Mouse (Mus musculus): ENCODE results near the gene Rnf223. TPM values are rescaled to one million over a fixed set of nuclear protein-coding genes. Genes with fewer than 3 reads are reported as not detected.
"Not testable (repeated sequence)": the region's sequence is repeated elsewhere in the genome, so short reads cannot be mapped to it uniquely, and the experiment has no call there.

The Rnf223 gene
- polyA plus RNA-seq, 1 experiment from 2014 or later = 0.79 TPM

GRCm38 (mm10) chr4:156135112-156135511 lies 4.8 kb downstream of the Rnf223 start:
- Histone ChIP-seq H3K4me3 (no peak overlapping the region), H3K27ac (replicated peaks) (no peak overlapping the region), H3K9me3 (replicated peaks) (peaks cover 12% of the 10 kb centered on the region), H3K36me3 (no peaks in the 10 kb centered on the region), H3K4me1 (no peaks in the 10 kb centered on the region), H3K27me3 (ENCODE audit: low read depth, poor library complexity, severe bottlenecking) (no peaks in the 10 kb centered on the region)
- no peak for DNase-seq (ENCODE audit: low spot score)
- WGBS = 94% methylated on average over 13 of the region's 13 CpGs

- 94% methylated on average over 14 of the region's 14 CpGs for WGBS
- Histone ChIP-seq H3K36me3 (no peaks in the 10 kb centered on the region), H3K4me1 (no peaks in the 10 kb centered on the region), H3K27ac (replicated peaks) (no peak overlapping the region), H3K27me3 (ENCODE audit: low read depth, poor library complexity, severe bottlenecking) (no peaks in the 10 kb centered on the region), H3K4me3 (no peak overlapping the region), H3K9me3 (replicated peaks) (peaks cover 12% of the 10 kb centered on the region)
- DNase-seq (ENCODE audit: low spot score) = no peak
Observed at GRCm38 (mm10) chr4:156135801-156136200, 5.5 kb downstream of the Rnf223 start.

- Histone ChIP-seq H3K27ac (replicated peaks) (no peak overlapping the region), H3K9me3 (replicated peaks) (peaks cover 12% of the 10 kb centered on the region), H3K36me3 (no peaks in the 10 kb centered on the region), H3K27me3 (ENCODE audit: low read depth, poor library complexity, severe bottlenecking) (no peaks in the 10 kb centered on the region), H3K4me1 (no peaks in the 10 kb centered on the region), H3K4me3 (no peak overlapping the region)
- 94% methylated on average over 30 of the region's 30 CpGs for WGBS
- no peak for DNase-seq (ENCODE audit: low spot score)
Observed at GRCm38 (mm10) chr4:156136285-156137100, 6.2 kb downstream of the Rnf223 start.

- not testable (repeated sequence) for H3K4me1 ChIP-seq; H3K4me3 ChIP-seq; H3K27me3 ChIP-seq (ENCODE audit: low read depth, poor library complexity, severe bottlenecking); DNase-seq (ENCODE audit: low spot score); H3K36me3 ChIP-seq; H3K27ac ChIP-seq (replicated peaks)
- WGBS = 89% methylated on average over 10 of the region's 10 CpGs
- H3K9me3 ChIP-seq (replicated peaks) = peaks cover 14% of the 10 kb centered on the region
Observed at GRCm38 (mm10) chr4:156150887-156151286, 20.6 kb downstream of the Rnf223 start.

- Histone ChIP-seq H3K27ac (replicated peaks) (no peak overlapping the region), H3K4me3 (no peak overlapping the region), H3K9me3 (replicated peaks) (peaks cover 31% of the 10 kb centered on the region), H3K4me1 (no peaks in the 10 kb centered on the region), H3K27me3 (ENCODE audit: low read depth, poor library complexity, severe bottlenecking) (no peaks in the 10 kb centered on the region), H3K36me3 (no peaks in the 10 kb centered on the region)
- WGBS = 92% methylated on average over 3 of the region's 3 CpGs
- no peak for DNase-seq (ENCODE audit: low spot score)
Observed at GRCm38 (mm10) chr4:156154771-156155170, 24.5 kb downstream of the Rnf223 start.

- DNase-seq (ENCODE audit: low spot score) = no peak
- 91% methylated on average over 9 of the region's 9 CpGs for WGBS
Observed at GRCm38 (mm10) chr4:156166477-156166876, 36.2 kb downstream of the Rnf223 start.

GRCm38 (mm10) chr4:156168611-156169010 lies 38.3 kb downstream of the Rnf223 start:
- H3K27me3 ChIP-seq (ENCODE audit: low read depth, poor library complexity, severe bottlenecking) = no peaks in the 10 kb centered on the region
- no peaks in the 10 kb centered on the region for H3K9me3 ChIP-seq (replicated peaks)
- peaks cover 100% of the 10 kb centered on the region for H3K36me3 ChIP-seq
- no peak overlapping the region for H3K27ac ChIP-seq (replicated peaks)
- no peak for DNase-seq (ENCODE audit: low spot score)
- WGBS = 93% methylated on average over 8 of the region's 8 CpGs
- H3K4me1 ChIP-seq = no peaks in the 10 kb centered on the region
- H3K4me3 ChIP-seq = no peak overlapping the region

More at GRCm38 (mm10) chr4:156166477-156166876, 36.2 kb downstream of the Rnf223 start:
- H3K27me3 ChIP-seq (ENCODE audit: low read depth, poor library complexity, severe bottlenecking) = no peaks in the 10 kb centered on the region
- no peak overlapping the region for H3K4me3 ChIP-seq
- H3K27ac ChIP-seq (replicated peaks) = no peak overlapping the region
- no peaks in the 10 kb centered on the region for H3K4me1 ChIP-seq
- peaks cover 18% of the 10 kb centered on the region for H3K9me3 ChIP-seq (replicated peaks)
- peaks cover 99% of the 10 kb centered on the region for H3K36me3 ChIP-seq

GRCm38 (mm10) chr4:156169129-156169528 lies 38.8 kb downstream of the Rnf223 start:
- H3K4me1 ChIP-seq = no peaks in the 10 kb centered on the region
- H3K9me3 ChIP-seq (replicated peaks) = no peaks in the 10 kb centered on the region
- H3K36me3 ChIP-seq = peaks cover 100% of the 10 kb centered on the region
- H3K4me3 ChIP-seq = no peak overlapping the region
- no peak overlapping the region for H3K27ac ChIP-seq (replicated peaks)
- no peaks in the 10 kb centered on the region for H3K27me3 ChIP-seq (ENCODE audit: low read depth, poor library complexity, severe bottlenecking)
- peak; percentile 10 for DNase-seq (ENCODE audit: low spot score)
- 97% methylated on average over 10 of the region's 10 CpGs for WGBS

- H3K36me3 ChIP-seq = peaks cover 100% of the 10 kb centered on the region
- no peak overlapping the region for H3K4me3 ChIP-seq
- no peaks in the 10 kb centered on the region for H3K9me3 ChIP-seq (replicated peaks)
- 97% methylated on average over 11 of the region's 11 CpGs for WGBS
- no peak overlapping the region for H3K27ac ChIP-seq (replicated peaks)
- H3K27me3 ChIP-seq (ENCODE audit: low read depth, poor library complexity, severe bottlenecking) = no peaks in the 10 kb centered on the region
- no peak for DNase-seq (ENCODE audit: low spot score)
- no peaks in the 10 kb centered on the region for H3K4me1 ChIP-seq
Observed at GRCm38 (mm10) chr4:156171828-156172227, 41.5 kb downstream of the Rnf223 start.

- Histone ChIP-seq H3K9me3 (replicated peaks) (no peaks in the 10 kb centered on the region), H3K4me3 (no peak overlapping the region), H3K4me1 (peaks cover 16% of the 10 kb centered on the region), H3K36me3 (peaks cover 100% of the 10 kb centered on the region), H3K27ac (replicated peaks) (no peak overlapping the region), H3K27me3 (ENCODE audit: low read depth, poor library complexity, severe bottlenecking) (no peaks in the 10 kb centered on the region)
- no peak for DNase-seq (ENCODE audit: low spot score)
- 94% methylated on average over 9 of the region's 9 CpGs for WGBS
Observed at GRCm38 (mm10) chr4:156177630-156178029, 47.3 kb downstream of the Rnf223 start.

Other genes starting within 250 kb of the Rnf223 start
- 50.7 and 53.4 TPM in 2 replicates for gene Pusl1, start 238.7 kb upstream of the Rnf223 start, polyA plus RNA-seq (2016; fragmentation: Nextera tagmentation; extraction: Ambion mirVana)
- 24.3 and 38.4 TPM in 2 replicates for gene Acap3, start 238.7 kb upstream of the Rnf223 start, polyA plus RNA-seq (2016; fragmentation: Nextera tagmentation; extraction: Ambion mirVana)
- gene Ube2j2, start 186.7 kb upstream of the Rnf223 start, polyA plus RNA-seq (2016; fragmentation: Nextera tagmentation; extraction: Ambion mirVana) = 152 and 161 TPM in 2 replicates
- gene C1qtnf12, start 168.2 kb upstream of the Rnf223 start, polyA plus RNA-seq (2016; fragmentation: Nextera tagmentation; extraction: Ambion mirVana) = 18.9 and 23.8 TPM in 2 replicates
- 14.0 and 15.3 TPM in 2 replicates for gene B3galt6, start 137.9 kb upstream of the Rnf223 start, polyA plus RNA-seq (2016; fragmentation: Nextera tagmentation; extraction: Ambion mirVana)
- 131 and 138 TPM in 2 replicates for gene Sdf4, start 137.6 kb upstream of the Rnf223 start, polyA plus RNA-seq (2016; fragmentation: Nextera tagmentation; extraction: Ambion mirVana)
- gene Tnfrsf4, start 116.7 kb upstream of the Rnf223 start, polyA plus RNA-seq (2016; fragmentation: Nextera tagmentation; extraction: Ambion mirVana) = 0.42 and 0.88 TPM in 2 replicates
- 1.1 and 1.8 TPM in 2 replicates for gene Tnfrsf18, start 104.3 kb upstream of the Rnf223 start, polyA plus RNA-seq (2016; fragmentation: Nextera tagmentation; extraction: Ambion mirVana)
- 0.30 TPM in 1 of 2 replicates, not detected in the other for gene Ttll10, start 71.1 kb upstream of the Rnf223 start, polyA plus RNA-seq (2016; fragmentation: Nextera tagmentation; extraction: Ambion mirVana)
- 75.3 and 76.5 TPM in 2 replicates for gene 9430015G10Rik, start 20.5 kb upstream of the Rnf223 start, polyA plus RNA-seq (2016; fragmentation: Nextera tagmentation; extraction: Ambion mirVana)
- 55.4 and 84.4 TPM in 2 replicates for gene Agrn, start 67.0 kb downstream of the Rnf223 start, polyA plus RNA-seq (2016; fragmentation: Nextera tagmentation; extraction: Ambion mirVana)
- gene Isg15, start 70.3 kb downstream of the Rnf223 start, polyA plus RNA-seq (2016; fragmentation: Nextera tagmentation; extraction: Ambion mirVana) = 0.21 and 0.73 TPM in 2 replicates
- gene AW011738, start 72.8 kb downstream of the Rnf223 start, polyA plus RNA-seq (2016; fragmentation: Nextera tagmentation; extraction: Ambion mirVana) = 5.1 and 6.5 TPM in 2 replicates
- gene Perm1, start 85.4 kb downstream of the Rnf223 start, polyA plus RNA-seq (2016; fragmentation: Nextera tagmentation; extraction: Ambion mirVana) = 1.1 and 1.3 TPM in 2 replicates
- gene Plekhn1, start 104.3 kb downstream of the Rnf223 start, polyA plus RNA-seq (2016; fragmentation: Nextera tagmentation; extraction: Ambion mirVana) = 23.2 and 24.4 TPM in 2 replicates
- 96.8 and 109 TPM in 2 replicates for gene Noc2l, start 105.5 kb downstream of the Rnf223 start, polyA plus RNA-seq (2016; fragmentation: Nextera tagmentation; extraction: Ambion mirVana)
- gene Samd11, start 125.1 kb downstream of the Rnf223 start, polyA plus RNA-seq (2016; fragmentation: Nextera tagmentation; extraction: Ambion mirVana) = 2.2 and 2.8 TPM in 2 replicates
- gene Vmn2r-ps159, start 200.6 kb downstream of the Rnf223 start, polyA plus RNA-seq (2016; fragmentation: Nextera tagmentation; extraction: Ambion mirVana) = not detected in 2 replicates

Measured in midbrain, embryonic 10.5 days (tissue).